Mouse (Mus musculus) heart, embryonic 11.5 days (tissue): Measurements from ENCODE around the gene Ilkap. TPM values are rescaled to one million over a fixed set of nuclear protein-coding genes. Genes with fewer than 3 reads are reported as not detected.

ENCODE experiments used
- ATAC-seq: fragments of 200-750 bp; cut with Nextera tagmentation; replicated peaks from 2 replicates; pipeline ENCODE4 v1.8.0; 2017; ENCODE audit warnings: moderate library complexity; ENCODE audit not compliant: insufficient number of reproducible peaks, low FRiP score, low TSS enrichment
- H3K27ac ChIP-seq: fragments of 300-500 bp; sonication (generic); 2 replicates; pipeline ENCODE4 v1.5.1; 2014; ENCODE audit warnings: mild to moderate bottlenecking, low read depth, low read length
- H3K27me3 ChIP-seq: fragments of 300-500 bp; sonication (generic); 2 replicates; pipeline ENCODE4 v1.6.1; 2014; ENCODE audit warnings: mild to moderate bottlenecking, low read length, mixed read lengths; ENCODE audit not compliant: control insufficient read depth, insufficient read depth
- H3K36me3 ChIP-seq: fragments of 300-500 bp; sonication (generic); 2 replicates; pipeline ENCODE4 v1.6.1; 2014; ENCODE audit warnings: mild to moderate bottlenecking, low read length, moderate library complexity, mixed read lengths; ENCODE audit not compliant: control insufficient read depth, insufficient read depth
- H3K4me1 ChIP-seq: fragments of 300-500 bp; sonication (generic); 2 replicates; pipeline ENCODE4 v1.6.1; 2014; ENCODE audit warnings: low read length; ENCODE audit not compliant: control insufficient read depth, insufficient read depth
- H3K4me2 ChIP-seq: fragments of 300-500 bp; sonication (generic); 2 replicates; pipeline ENCODE4 v1.6.1; 2014; ENCODE audit warnings: mild to moderate bottlenecking, moderate library complexity
- H3K4me3 ChIP-seq: fragments of 300-500 bp; sonication (generic); 2 replicates; pipeline ENCODE4 v1.5.1; 2014; ENCODE audit warnings: low read depth, low read length
- H3K9ac ChIP-seq: fragments of 300-500 bp; sonication (generic); 2 replicates; pipeline ENCODE4 v1.6.1; 2014; ENCODE audit warnings: mild to moderate bottlenecking, low read depth, low read length, moderate library complexity
- H3K9me3 ChIP-seq: fragments of 300-500 bp; sonication (generic); replicated peaks from 2 replicates; pipeline ENCODE4 v1.6.1; 2016; ENCODE audit warnings: low read length; ENCODE audit not compliant: control insufficient read depth
- WGBS: fragments of 180-500 bp; shearing (Covaris S2); extraction: QIAGEN DNeasy Blood & Tissue Kit; methylation state at CpG from one replicate; pipeline ENCODE4 v1.1.7; 2014; ENCODE audit not compliant: insufficient replicate concordance; 5-methylcytosine and 5-hydroxymethylcytosine counted together
- polyA plus RNA-seq: library from polyadenylated mRNA; unstranded; fragments of >200 nt; fragmentation: Nextera tagmentation; extraction: Ambion mirVana; gene quantifications from 2 replicates; pipeline ENCODE4 v1.2.1, GENCODE M21; 2014

Gene Ilkap
- polyA plus RNA-seq, 1 experiment from 2014 or later: 122 TPM

DNA sequence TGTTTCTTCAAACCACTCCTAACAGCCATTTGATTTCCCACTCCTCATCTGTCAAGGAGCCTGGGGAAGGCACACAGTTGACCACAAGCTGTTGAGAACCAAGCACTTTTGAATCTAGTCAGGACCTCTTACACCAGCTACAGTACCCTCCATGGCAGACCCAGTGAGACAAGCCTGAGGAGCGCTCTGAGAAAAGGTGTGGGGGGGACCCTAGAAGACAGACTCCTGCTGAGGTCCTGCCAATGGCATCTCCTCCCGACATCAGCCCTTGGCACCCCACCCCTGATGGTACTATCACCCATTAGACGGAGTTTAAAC, 38.4 kb upstream of the Ilkap start:
- peaks cover 14% of the 10 kb centered on the region; the same call in 1 of the 2 replicates for H3K4me1 ChIP-seq
- H3K27me3 ChIP-seq: no peaks in the 10 kb centered on the region
- ATAC-seq: no peak
- WGBS: 89% methylated on average over 3 of the region's 3 CpGs
- H3K27ac ChIP-seq: no peak overlapping the region; the same call in 1 of the 2 replicates
- H3K36me3 ChIP-seq: 0 out of 2 replicates have a peak, but pooled peaks cover 3% of the 10 kb centered on the region
- no peak overlapping the region for H3K4me3 ChIP-seq
- H3K4me2 ChIP-seq: no peak overlapping the region
- no peak overlapping the region for H3K9ac ChIP-seq
- H3K9me3 ChIP-seq: no peaks in the 10 kb centered on the region

- 0 out of 2 replicates have a peak, but pooled peaks cover 3% of the 10 kb centered on the region for H3K36me3 ChIP-seq
Measured at GRCm38 (mm10) chr1:91436380-91437082, 37.9 kb upstream of the Ilkap start.

DNA sequence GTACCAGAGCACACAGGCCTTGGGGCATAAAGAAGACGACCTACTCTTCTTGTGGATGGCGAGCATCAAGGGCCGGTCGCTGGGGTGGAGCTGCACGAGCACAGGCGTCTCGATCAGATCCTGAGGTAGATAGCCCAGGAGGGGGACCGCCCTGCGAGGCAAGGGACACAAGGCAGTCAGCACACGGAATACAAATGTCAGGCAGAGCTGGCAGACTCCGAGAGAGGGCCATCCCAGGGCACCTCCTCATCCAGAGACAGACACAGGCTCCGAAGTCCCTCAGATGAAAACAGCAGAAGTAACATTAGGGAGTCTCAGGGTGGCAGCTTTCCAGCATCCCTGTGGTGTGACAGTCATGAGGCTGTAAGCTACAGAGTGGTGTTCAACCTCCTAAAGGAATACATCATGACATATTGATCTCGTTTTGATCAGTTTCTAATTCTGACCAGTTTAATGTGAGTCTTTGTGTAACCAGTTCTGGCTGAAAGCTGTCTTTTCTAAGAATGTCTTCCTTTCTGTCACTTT, 37.1 kb upstream of the Ilkap start:
- H3K4me1 ChIP-seq: peaks cover 14% of the 10 kb centered on the region; the same call in 1 of the 2 replicates
- no peaks in the 10 kb centered on the region for H3K9me3 ChIP-seq
- peak overlapping the region; percentile 63; the same call in 1 of the 2 replicates for H3K27ac ChIP-seq
- H3K9ac ChIP-seq: no peak overlapping the region
- no peak overlapping the region for H3K4me3 ChIP-seq
- H3K36me3 ChIP-seq: 0 out of 2 replicates have a peak, but pooled peaks cover 3% of the 10 kb centered on the region
- no peak overlapping the region for H3K4me2 ChIP-seq
- no peaks in the 10 kb centered on the region for H3K27me3 ChIP-seq
- WGBS: 82% methylated on average over 13 of the region's 13 CpGs
- ATAC-seq: no peak

More at GRCm38 (mm10) chr1:91436380-91437082, 37.9 kb upstream of the Ilkap start:
- WGBS: 72% methylated on average over 6 of the region's 6 CpGs
- no peaks in the 10 kb centered on the region for H3K9me3 ChIP-seq
- peaks cover 14% of the 10 kb centered on the region; the same call in 1 of the 2 replicates for H3K4me1 ChIP-seq
- H3K4me2 ChIP-seq: no peak overlapping the region
- H3K27ac ChIP-seq: peak overlapping the region; percentile 63; the same call in 1 of the 2 replicates
- no peaks in the 10 kb centered on the region for H3K27me3 ChIP-seq
- no peak overlapping the region for H3K9ac ChIP-seq
- no peak overlapping the region for H3K4me3 ChIP-seq
- 0 out of 2 replicates have a peak, but pooled peaks have one; percentile 40 for ATAC-seq

- H3K4me3 ChIP-seq: no peak overlapping the region
- no peak overlapping the region for H3K9ac ChIP-seq
- no peak overlapping the region for H3K27ac ChIP-seq
- peaks cover 14% of the 10 kb centered on the region; the same call in 1 of the 2 replicates for H3K4me1 ChIP-seq
- no peaks in the 10 kb centered on the region for H3K27me3 ChIP-seq
- H3K36me3 ChIP-seq: 0 out of 2 replicates have a peak, but pooled peaks cover 3% of the 10 kb centered on the region
- H3K4me2 ChIP-seq: no peak overlapping the region
- no peaks in the 10 kb centered on the region for H3K9me3 ChIP-seq
- ATAC-seq: no peak
- 86% methylated on average over 8 of the region's 8 CpGs for WGBS
Measured at GRCm38 (mm10) chr1:91434905-91435304, 36.3 kb upstream of the Ilkap start.

DNA sequence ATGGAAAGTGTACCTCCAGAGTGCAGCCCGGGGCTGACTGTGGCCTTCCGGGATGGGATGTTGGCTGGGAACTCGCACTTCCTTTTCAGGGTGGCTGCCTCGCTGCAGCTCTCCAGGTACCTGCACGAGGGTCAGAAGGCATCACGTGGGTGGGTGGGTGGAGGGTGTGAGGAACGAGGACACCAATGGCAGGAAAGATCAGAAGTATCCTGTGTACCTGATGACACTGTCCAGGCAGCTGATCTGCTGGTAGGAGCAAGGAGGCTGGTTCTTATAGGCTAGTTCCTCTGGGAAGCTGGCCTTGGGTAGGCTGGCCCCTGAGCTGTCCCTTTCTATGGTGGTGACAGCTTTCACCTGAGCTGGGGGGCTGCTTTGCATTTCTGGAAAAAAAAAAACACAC, 32.1 kb upstream of the Ilkap start:
- H3K4me3 ChIP-seq: no peak overlapping the region
- no peak overlapping the region for H3K4me2 ChIP-seq
- ATAC-seq: no peak
- H3K36me3 ChIP-seq: no peaks in the 10 kb centered on the region
- no peak overlapping the region for H3K9ac ChIP-seq
- peaks cover 5% of the 10 kb centered on the region; the same call in 1 of the 2 replicates for H3K4me1 ChIP-seq
- H3K9me3 ChIP-seq: no peaks in the 10 kb centered on the region
- H3K27me3 ChIP-seq: no peaks in the 10 kb centered on the region
- 74% methylated on average over 7 of the region's 7 CpGs for WGBS
- H3K27ac ChIP-seq: no peak overlapping the region

DNA sequence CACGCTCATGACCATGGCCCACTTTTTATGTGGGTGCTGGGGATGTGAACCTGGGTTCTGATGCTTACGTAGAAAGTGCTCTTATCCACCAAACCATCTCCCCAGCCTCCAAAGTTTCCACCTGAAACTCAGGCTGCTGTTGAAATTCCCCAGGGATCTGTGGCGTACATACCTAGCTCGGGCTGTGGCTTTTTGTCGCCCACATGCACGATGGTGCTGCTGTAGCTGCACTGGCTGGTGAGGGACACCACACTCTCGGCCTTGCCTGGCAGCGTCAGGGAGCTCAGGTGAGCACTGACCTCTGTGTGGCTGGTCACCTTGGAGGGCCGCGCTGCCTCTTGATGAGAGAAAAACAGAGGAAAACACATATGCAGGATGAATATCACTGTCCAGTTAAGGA, 30.6 kb upstream of the Ilkap start:
- ATAC-seq: no peak
- no peaks in the 10 kb centered on the region for H3K36me3 ChIP-seq

GRCm38 (mm10) chr1:91428614-91429013, 30.0 kb upstream of the Ilkap start:
- 34% methylated on average over 4 of the region's 4 CpGs for WGBS
- Histone ChIP-seq H3K4me3 (no peak overlapping the region), H3K27ac (no peak overlapping the region), H3K27me3 (no peaks in the 10 kb centered on the region), H3K9me3 (no peaks in the 10 kb centered on the region), H3K4me2 (no peak overlapping the region), H3K36me3 (no peaks in the 10 kb centered on the region), H3K9ac (no peak overlapping the region), H3K4me1 (no peaks in the 10 kb centered on the region)
- ATAC-seq: no peak

More for the DNA sequence above, 30.6 kb upstream of the Ilkap start:
- H3K9me3 ChIP-seq: no peaks in the 10 kb centered on the region
- H3K9ac ChIP-seq: no peak overlapping the region
- H3K4me1 ChIP-seq: no peaks in the 10 kb centered on the region
- WGBS: 86% methylated on average over 10 of the region's 10 CpGs
- H3K27ac ChIP-seq: no peak overlapping the region
- H3K4me3 ChIP-seq: no peak overlapping the region
- H3K27me3 ChIP-seq: no peaks in the 10 kb centered on the region
- H3K4me2 ChIP-seq: no peak overlapping the region

DNA sequence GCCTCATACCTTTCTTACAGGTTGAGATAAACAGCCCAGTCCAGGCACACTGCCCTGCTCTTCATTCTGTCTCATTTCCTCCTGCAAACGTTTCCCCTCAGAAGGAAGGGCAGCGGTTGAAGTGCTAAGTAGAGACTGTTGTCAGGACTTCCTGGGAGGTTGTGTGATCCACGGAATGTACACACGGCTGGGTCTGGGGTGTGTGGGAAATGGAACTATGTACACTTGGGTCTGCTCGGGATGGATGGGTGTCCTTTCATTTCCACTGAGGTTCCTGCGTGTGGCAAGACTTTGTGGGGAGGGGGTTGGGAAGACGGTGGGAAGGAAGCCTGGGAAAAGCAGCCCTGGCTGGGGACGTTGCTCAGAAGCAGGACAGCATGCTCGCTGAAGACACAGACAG, 27.8 kb upstream of the Ilkap start:
- Histone ChIP-seq H3K36me3 (no peaks in the 10 kb centered on the region), H3K4me3 (no peak overlapping the region), H3K4me2 (no peak overlapping the region), H3K4me1 (no peaks in the 10 kb centered on the region), H3K27ac (no peak overlapping the region), H3K9me3 (no peaks in the 10 kb centered on the region), H3K27me3 (no peaks in the 10 kb centered on the region), H3K9ac (no peak overlapping the region)
- no peak for ATAC-seq
- WGBS: 71% methylated on average over 9 of the region's 9 CpGs
